Mouse (Mus musculus) hindbrain, postnatal 0 days (tissue): ENCODE results near the gene Gm1113. TPM values are rescaled to one million over a fixed set of nuclear protein-coding genes. Genes with fewer than 3 reads are reported as not detected.

ENCODE experiments used
- ATAC-seq: fragments of 200-750 bp; cut with Nextera tagmentation; 2 replicates; pipeline ENCODE4 v1.8.0; 2017; ENCODE audit warnings: mild to moderate bottlenecking, moderate TSS enrichment, moderate library complexity
- DNase-seq: peaks from one replicate; pipeline ENCODE4 v3.0.0-alpha.2; 2015; ENCODE audit warnings: low spot score
- H3K27ac ChIP-seq: fragments of 300-500 bp; sonication (generic); 2 replicates; pipeline ENCODE4 v1.5.1; 2014; ENCODE audit warnings: mild to moderate bottlenecking
- H3K27me3 ChIP-seq: fragments of 300-500 bp; sonication (generic); 2 replicates; pipeline ENCODE4 v1.6.1; 2014; ENCODE audit warnings: low read length, mixed read lengths; ENCODE audit not compliant: insufficient read depth
- H3K36me3 ChIP-seq: fragments of 300-500 bp; sonication (generic); 2 replicates; pipeline ENCODE4 v1.6.1; 2014; ENCODE audit warnings: low read length, mixed read lengths; ENCODE audit not compliant: insufficient read depth
- H3K4me1 ChIP-seq: fragments of 300-500 bp; sonication (generic); 2 replicates; pipeline ENCODE4 v1.6.1; 2014; ENCODE audit warnings: antibody characterized with exemption, low read length, mixed read lengths; ENCODE audit not compliant: insufficient read depth
- H3K4me2 ChIP-seq: fragments of 300-500 bp; sonication (generic); 2 replicates; pipeline ENCODE4 v1.6.1; 2014; ENCODE audit warnings: low read depth, mild to moderate bottlenecking, low read length, moderate library complexity, mixed read lengths
- H3K4me3 ChIP-seq: fragments of 300-500 bp; sonication (generic); 2 replicates; pipeline ENCODE4 v1.5.1; 2014; ENCODE audit warnings: low read length
- H3K9ac ChIP-seq: fragments of 300-500 bp; sonication (generic); replicated peaks from 2 replicates; pipeline ENCODE4 v1.6.1; 2014; ENCODE audit warnings: mild to moderate bottlenecking, low read length, moderate library complexity, mixed read lengths
- H3K9me3 ChIP-seq: fragments of 300-500 bp; sonication (generic); 2 replicates; pipeline ENCODE4 v1.6.1; 2016; ENCODE audit warnings: low read length, mixed read lengths
- CTCF ChIP-seq: IDR thresholded peaks from 2 replicates; pipeline ENCODE4 v1.5.1; 2016; ENCODE audit warnings: antibody characterized with exemption, control low read depth, low read depth
- WGBS: fragments of 180-500 bp; shearing (Covaris S2); extraction: QIAGEN DNeasy Blood & Tissue Kit; methylation state at CpG from one replicate; pipeline ENCODE4 v1.1.7; 2014; 5-methylcytosine and 5-hydroxymethylcytosine counted together
- polyA plus RNA-seq: library from polyadenylated mRNA; unstranded; fragments of >200 nt; fragmentation: Nextera tagmentation; extraction: Ambion mirVana; gene quantifications from 2 replicates; pipeline ENCODE4 v1.2.1, GENCODE M21; 2015
- total RNA-seq: library from RNA; depleted of rRNA; stranded (reverse); fragments of >200 nt; gene quantifications from 2 replicates; pipeline ENCODE4 v1.2.3, GENCODE M21; 2014; rRNA removed

Gm1113 gene
- total RNA-seq (not detected in 2 replicates), polyA plus RNA-seq (not detected in 2 replicates)

DNA sequence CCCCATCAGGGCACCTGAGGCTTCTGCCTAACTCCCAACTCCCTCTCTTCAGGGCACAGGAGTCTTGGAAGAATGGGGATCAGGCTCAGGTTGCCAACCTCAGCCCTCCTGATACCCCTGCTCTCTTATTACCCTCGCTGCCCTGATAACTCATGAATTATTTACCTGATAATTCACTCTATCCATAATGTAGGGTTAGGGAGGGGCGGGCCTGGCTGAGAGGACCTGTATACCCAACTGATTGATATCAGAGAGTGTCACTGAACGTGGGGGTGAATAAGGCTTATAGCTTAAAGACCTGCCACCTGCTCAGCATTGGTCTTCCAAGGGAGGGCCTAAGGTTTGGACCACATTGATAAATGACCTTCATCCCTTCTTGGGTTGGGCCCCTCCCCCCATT lies at the start of gene Gm1113:
Gene Gm1113 (minus strand): TSS at position 101 of the 400 bp plus-strand sequence.
- Histone ChIP-seq H3K4me2 (no peak within 1 kb of the TSS), H3K4me3 (no peak within 1 kb of the TSS), H3K27ac (no peak within 1 kb of the TSS), H3K4me1 (no peaks in the 10 kb centered on the region; the same call in 1 of the 2 replicates), H3K9ac (no peak within 1 kb of the TSS), H3K9me3 (no peaks in the 10 kb centered on the region), H3K27me3 (no peaks in the 10 kb centered on the region), H3K36me3 (no peaks in the 10 kb centered on the region)
- WGBS = 78% methylated on average over 3 of the region's 3 CpGs
- no peak for TF ChIP-seq CTCF
- ATAC-seq (no peak), DNase-seq (no peak)

DNA sequence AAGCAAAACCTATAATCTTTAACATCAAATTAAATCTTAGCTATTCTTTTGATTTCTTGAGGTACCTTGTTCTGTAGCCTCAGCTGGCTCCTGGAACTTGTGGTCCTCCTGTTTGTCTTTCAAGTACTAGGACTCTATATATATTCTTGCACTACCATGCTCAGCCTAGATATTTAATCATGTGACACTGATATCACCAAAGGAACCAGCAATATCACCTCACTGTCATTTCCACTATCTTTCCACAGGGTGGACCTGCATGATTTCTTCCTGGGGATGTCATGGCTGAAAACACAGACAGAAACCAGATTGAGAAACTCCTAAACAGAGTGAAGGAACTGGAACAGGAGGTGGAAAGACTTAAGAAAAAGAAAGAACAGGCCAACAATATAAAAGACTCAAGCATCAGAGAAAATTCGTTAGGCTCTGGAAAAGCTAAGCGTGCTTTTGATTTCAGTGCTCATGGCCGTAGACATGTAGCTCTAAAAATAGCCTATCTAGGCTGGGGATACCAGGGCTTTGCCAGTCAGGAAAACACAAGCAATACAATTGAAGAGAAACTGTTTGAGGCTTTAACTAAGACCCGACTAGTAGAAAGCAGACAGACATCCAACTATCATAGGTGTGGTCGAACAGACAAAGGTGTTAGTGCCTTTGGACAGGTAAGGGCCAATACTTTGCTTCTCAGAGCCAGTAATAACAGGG lies 46.6 kb upstream of the Gm1113 start:
- no peaks in the 10 kb centered on the region; the same call in 1 of the 2 replicates for H3K4me1 ChIP-seq
- H3K9me3 ChIP-seq = no peaks in the 10 kb centered on the region
- TF ChIP-seq CTCF = no peak
- H3K36me3 ChIP-seq = peaks cover 30% of the 10 kb centered on the region
- no peak overlapping the region for H3K27ac ChIP-seq
- no peak overlapping the region for H3K4me3 ChIP-seq
- DNase-seq (no peak), ATAC-seq (no peak)
- H3K27me3 ChIP-seq = no peaks in the 10 kb centered on the region
- 92% methylated on average over 5 of the region's 5 CpGs for WGBS
- H3K4me2 ChIP-seq = no peak overlapping the region
- no peak overlapping the region for H3K9ac ChIP-seq

DNA sequence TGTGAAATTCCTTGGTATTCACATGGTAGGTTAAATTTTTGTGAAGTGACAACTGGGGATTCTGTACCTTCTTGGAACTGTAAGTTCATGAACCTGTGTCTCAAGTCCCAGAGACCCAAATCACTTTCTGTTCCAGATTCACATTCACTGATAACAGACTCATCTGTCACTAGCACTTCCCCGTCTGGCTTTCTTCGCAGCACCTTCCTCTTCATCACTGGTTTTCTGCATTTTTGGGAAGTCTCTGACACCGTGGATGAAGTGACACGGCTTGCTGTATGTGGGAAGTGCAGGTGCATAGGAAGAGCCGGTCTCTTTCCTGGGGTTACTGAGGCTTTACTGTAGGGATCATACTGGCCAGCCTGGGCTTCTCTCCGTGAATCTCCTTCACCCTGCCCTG lies 43.5 kb upstream of the Gm1113 start:
- no peak overlapping the region for H3K4me3 ChIP-seq
- WGBS = 89% methylated on average over 6 of the region's 6 CpGs
- peaks cover 18% of the 10 kb centered on the region for H3K36me3 ChIP-seq
- no peaks in the 10 kb centered on the region for H3K9me3 ChIP-seq
- ATAC-seq (no peak), DNase-seq (no peak)
- no peak for TF ChIP-seq CTCF
- H3K4me2 ChIP-seq = no peak overlapping the region
- H3K27me3 ChIP-seq = no peaks in the 10 kb centered on the region
- no peak overlapping the region for H3K9ac ChIP-seq
- H3K27ac ChIP-seq = no peak overlapping the region
- H3K4me1 ChIP-seq = peaks cover 3% of the 10 kb centered on the region; the same call in 1 of the 2 replicates

DNA sequence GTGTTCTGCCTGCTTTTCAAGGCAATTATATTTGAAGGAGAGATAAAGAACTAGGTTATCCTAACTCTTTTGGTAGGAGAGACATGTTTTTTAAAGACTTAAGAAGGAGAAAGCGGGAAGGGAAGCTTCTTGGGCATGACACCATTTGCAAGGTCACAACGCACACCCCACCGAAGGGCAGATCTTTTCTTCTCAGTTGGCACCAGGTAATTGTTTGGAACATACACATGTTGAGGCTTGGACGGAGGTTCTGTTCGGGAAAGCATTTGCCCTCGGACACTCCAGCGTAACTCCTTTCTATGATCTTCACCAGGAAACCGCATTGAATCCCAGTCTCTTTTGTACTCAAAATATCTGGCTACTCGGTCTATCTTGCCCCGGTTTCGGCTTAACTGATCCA lies 43.0 kb upstream of the Gm1113 start:
- H3K9ac ChIP-seq = no peak overlapping the region
- peaks cover 15% of the 10 kb centered on the region for H3K36me3 ChIP-seq
- no peaks in the 10 kb centered on the region for H3K27me3 ChIP-seq
- H3K4me3 ChIP-seq = no peak overlapping the region
- no peak overlapping the region for H3K27ac ChIP-seq
- WGBS = 93% methylated on average over 11 of the region's 11 CpGs
- ATAC-seq (no peak), DNase-seq (no peak)
- no peak overlapping the region for H3K4me2 ChIP-seq
- TF ChIP-seq CTCF = no peak
- no peaks in the 10 kb centered on the region for H3K9me3 ChIP-seq
- peaks cover 3% of the 10 kb centered on the region; the same call in 1 of the 2 replicates for H3K4me1 ChIP-seq

DNA sequence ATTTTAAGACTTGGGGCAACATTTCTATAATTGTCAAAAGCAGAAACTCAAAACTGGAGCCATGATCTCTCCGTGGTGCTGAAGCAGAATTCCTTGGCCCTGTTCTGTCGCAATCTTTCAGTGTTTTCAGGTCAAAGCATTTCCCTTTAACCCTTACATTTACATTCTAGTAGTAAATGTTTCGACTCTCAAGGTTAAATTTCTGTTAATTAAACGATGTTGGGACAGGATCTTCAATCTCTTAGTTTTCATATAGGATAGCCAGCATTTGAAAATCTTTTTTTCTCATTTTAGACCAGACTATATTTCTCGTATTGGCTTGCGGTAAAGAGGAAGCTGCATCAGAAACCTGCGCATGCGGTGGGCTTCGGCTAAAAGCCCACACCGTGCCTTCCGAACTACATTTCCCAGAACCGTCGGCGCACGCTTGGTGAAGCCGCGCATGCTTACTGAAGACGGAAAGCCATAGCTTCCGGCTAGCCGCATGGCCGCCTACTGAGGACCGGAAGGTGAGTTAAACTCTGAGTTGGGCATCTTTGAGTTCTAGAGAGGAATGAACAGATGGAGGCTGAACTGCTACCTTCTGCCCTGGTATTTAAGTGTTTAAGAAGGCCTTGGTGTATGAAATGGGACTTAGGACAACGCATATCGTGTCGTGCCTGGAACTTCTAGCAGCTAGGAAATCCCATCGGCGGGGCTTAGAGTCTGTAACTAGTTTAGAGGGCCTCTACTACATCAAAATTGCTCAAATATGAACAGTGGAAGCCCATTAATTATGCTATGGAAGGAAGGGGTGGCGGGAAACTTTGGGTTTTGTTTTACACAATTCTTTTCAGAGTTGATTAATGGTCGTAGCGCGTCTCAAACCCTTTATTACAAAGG lies 41.2 kb upstream of the Gm1113 start:
- Histone ChIP-seq H3K4me3 (peak overlapping the region; percentile 71), H3K9ac (peak overlapping the region; percentile 64), H3K4me1 (peaks cover 3% of the 10 kb centered on the region; the same call in 1 of the 2 replicates), H3K4me2 (peak overlapping the region; percentile 87), H3K9me3 (no peaks in the 10 kb centered on the region), H3K27me3 (no peaks in the 10 kb centered on the region), H3K27ac (peak overlapping the region; percentile 86), H3K36me3 (peaks cover 4% of the 10 kb centered on the region)
- WGBS = 3% methylated on average over 31 of the region's 31 CpGs
- ATAC-seq (peak; percentile 86), DNase-seq (peak; percentile 97)
- TF ChIP-seq CTCF = no peak

DNA sequence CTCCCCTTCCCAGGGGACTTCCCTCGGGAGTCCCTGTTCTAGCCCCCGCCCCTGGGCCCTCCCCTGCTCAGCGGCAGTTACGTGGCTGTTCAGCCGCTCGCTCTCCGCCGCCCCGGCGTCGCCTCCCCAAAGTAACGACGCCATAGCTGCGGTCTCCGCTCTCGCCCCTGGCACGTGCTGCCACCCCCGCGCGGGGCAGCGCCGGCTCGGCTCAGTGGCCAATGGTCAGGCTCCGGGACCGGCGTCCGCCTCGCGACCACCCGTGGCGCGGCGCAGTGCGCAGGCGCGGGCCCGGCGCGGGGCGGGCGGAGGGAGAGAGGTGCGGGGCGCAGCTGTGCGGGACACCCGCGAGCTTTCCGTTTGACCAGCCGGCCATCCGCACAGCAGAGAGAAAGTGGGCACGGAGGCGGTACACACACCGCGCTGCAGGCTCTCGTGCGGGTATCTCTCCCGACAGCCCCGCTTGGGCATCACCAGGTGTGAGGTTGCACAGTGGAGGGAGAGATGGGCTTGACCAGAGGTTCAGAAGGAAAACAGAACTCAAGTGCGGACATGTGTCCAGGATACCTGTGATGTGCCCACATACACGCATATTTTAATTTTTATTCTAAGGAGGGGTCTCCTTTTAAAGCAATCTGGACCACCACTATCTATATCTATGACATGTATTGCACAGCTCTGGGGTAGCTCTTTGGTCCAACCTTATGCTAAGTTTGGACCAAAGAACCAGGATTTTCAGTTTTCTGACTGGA lies 40.4 kb upstream of the Gm1113 start, which contains the start of the genes Ddx25 and Pus3:
Gene Ddx25 (minus strand): TSS at position 272 of the 752 bp plus-strand sequence.
Gene Pus3 (plus strand): TSS at position 339 of the 752 bp plus-strand sequence.
- Histone ChIP-seq H3K4me1 (peaks cover 3% of the 10 kb centered on the region; the same call in 1 of the 2 replicates), H3K27me3 (no peaks in the 10 kb centered on the region), H3K9me3 (no peaks in the 10 kb centered on the region), H3K4me2 (peak within 1 kb of the TSS; percentile 87), H3K4me3 (peak within 1 kb of the TSS; percentile 71), H3K27ac (peak within 1 kb of the TSS; percentile 86), H3K9ac (peak within 1 kb of the TSS; percentile 64), H3K36me3 (peaks cover 9% of the 10 kb centered on the region)
- TF ChIP-seq CTCF = no peak
- DNase-seq (peak; percentile 87), ATAC-seq (peak; percentile 90)
- under 1% methylated on average over 58 of the region's 59 CpGs for WGBS
